Mouse (Mus musculus): Measurements from ENCODE around the gene Vmn1r79.
"Not testable (repeated sequence)": the region's sequence is repeated elsewhere in the genome, so short reads cannot be mapped to it uniquely, and the experiment has no call there.

Gene Vmn1r79

GRCm38 (mm10) chr7:12170979-12171378, at the start of gene Vmn1r79:
Vmn1r79 (plus strand) TSS chr7:12171279.
- not testable (repeated sequence) for DNase-seq

- no peak for DNase-seq
Observed at GRCm38 (mm10) chr7:12149957-12150356, 21.1 kb upstream of the Vmn1r79 start, which contains the start of gene Vmn1r78. Vmn1r78 (plus strand) TSS chr7:12150257.

GRCm38 (mm10) chr7:12156463-12156862, 14.6 kb upstream of the Vmn1r79 start:
- not testable (repeated sequence) for DNase-seq

GRCm38 (mm10) chr7:12172926-12173325, 1.8 kb downstream of the Vmn1r79 start:
- DNase-seq = not testable (repeated sequence)

GRCm38 (mm10) chr7:12188986-12189385, 17.9 kb downstream of the Vmn1r79 start, which contains the start of gene Vmn1r80:
Vmn1r80 (plus strand) TSS chr7:12189286.
- no peak for DNase-seq

- DNase-seq = no peak
Observed at GRCm38 (mm10) chr7:12204141-12204540, 33.1 kb downstream of the Vmn1r79 start.
